Mouse (Mus musculus) lung, postnatal 36 days (tissue): ENCODE data around the gene Dppa1.
A peak's percentile ranks its signal among the peaks of the same experiment; 100 is the strongest.
"Not testable (repeated sequence)": the region's sequence is repeated elsewhere in the genome, so short reads cannot be mapped to it uniquely, and the experiment has no call there.

ENCODE experiments used
- DNase-seq: peaks from one replicate; pipeline ENCODE4 v3.0.0; 2022; ENCODE audit warnings: mixed read lengths

Gene Dppa1

GRCm38 (mm10) chr11:46629211-46629795 lies at the start of gene Dppa1:
Dppa1 (minus strand) TSS chr11:46629261.
- no peak for DNase-seq

- no peak for DNase-seq
Observed at GRCm38 (mm10) chr11:46667938-46668337, 38.9 kb upstream of the Dppa1 start.

GRCm38 (mm10) chr11:46667105-46667504 lies 38.0 kb upstream of the Dppa1 start:
- DNase-seq: no peak

GRCm38 (mm10) chr11:46665599-46666522 lies 36.8 kb upstream of the Dppa1 start:
- peak; percentile 13 for DNase-seq

- no peak for DNase-seq
Observed at GRCm38 (mm10) chr11:46663215-46663614, 34.2 kb upstream of the Dppa1 start.

GRCm38 (mm10) chr11:46652476-46652875 lies 23.4 kb upstream of the Dppa1 start:
- DNase-seq: no peak

GRCm38 (mm10) chr11:46649655-46650054 lies 20.6 kb upstream of the Dppa1 start:
- not testable (repeated sequence) for DNase-seq

- DNase-seq: no peak
Observed at GRCm38 (mm10) chr11:46644824-46645223, 15.8 kb upstream of the Dppa1 start.

GRCm38 (mm10) chr11:46636568-46636967 lies 7.5 kb upstream of the Dppa1 start:
- DNase-seq: no peak

GRCm38 (mm10) chr11:46635516-46635915 lies 6.5 kb upstream of the Dppa1 start:
- DNase-seq: not testable (repeated sequence)

GRCm38 (mm10) chr11:46631635-46632034 lies 2.6 kb upstream of the Dppa1 start:
- DNase-seq: peak; percentile 41

GRCm38 (mm10) chr11:46620414-46621168 lies 8.5 kb downstream of the Dppa1 start:
- no peak for DNase-seq

- DNase-seq: no peak
Observed at GRCm38 (mm10) chr11:46619929-46620328, 9.1 kb downstream of the Dppa1 start.

GRCm38 (mm10) chr11:46592416-46592815 lies 36.6 kb downstream of the Dppa1 start:
- DNase-seq: no peak

GRCm38 (mm10) chr11:46582741-46583140 lies 46.3 kb downstream of the Dppa1 start:
- no peak for DNase-seq

GRCm38 (mm10) chr11:46580428-46580827 lies 48.6 kb downstream of the Dppa1 start:
- DNase-seq: no peak

- no peak for DNase-seq
Observed at GRCm38 (mm10) chr11:46578771-46579281, 50.2 kb downstream of the Dppa1 start.

GRCm38 (mm10) chr11:46571327-46571726 lies 57.7 kb downstream of the Dppa1 start, which contains the start of gene BC053393:
BC053393 (plus strand) TSS chr11:46571536.
- no peak for DNase-seq

GRCm38 (mm10) chr11:46569107-46569506 lies 60.0 kb downstream of the Dppa1 start:
- peak; percentile 6 for DNase-seq

GRCm38 (mm10) chr11:46565967-46566366 lies 63.1 kb downstream of the Dppa1 start:
- DNase-seq: no peak

GRCm38 (mm10) chr11:46564671-46565070 lies 64.4 kb downstream of the Dppa1 start:
- DNase-seq: peak; percentile 55

GRCm38 (mm10) chr11:46561096-46561495 lies 68.0 kb downstream of the Dppa1 start:
- no peak for DNase-seq
